15 mouse cellular contexts compared by ENCODE assay signal in genomic region chr2:166330364-166330763, GRCm38 (mm10).
DNase-seq lines count a peak whose midpoint lies in the region; ATAC-seq and TF ChIP-seq lines count a peak whose summit lies in the region.
"Had no signal": no experiment of that assay in that cellular context is flagged by ENCODE, and none has a peak within 500 bp of the region (broad histone marks: within the 10 kb centered on the region; RNA-seq: fewer than 3 reads in every experiment).

No protein-coding gene starts in this region.

- no peak for ATAC-seq in hindbrain, embryonic 13.5 days (ENCODE audit: low FRiP score)
- ATAC-seq in limb, embryonic 12.5 days (ENCODE audit: insufficient number of reproducible peaks, insufficient read depth, low FRiP score, low TSS enrichment, low read depth) = no peak
- ATAC-seq in forebrain, postnatal 0 days = no peak
- ATAC-seq: CD4-positive, CD25-positive, alpha-beta regulatory T cell, adult 4 months had no signal

- H3K9me3 ChIP-seq in hindbrain, embryonic 13.5 days = no peaks in the 10 kb centered on the region
- no peaks in the 10 kb centered on the region for H3K9me3 ChIP-seq in limb, embryonic 12.5 days
- H3K9me3 ChIP-seq in forebrain, postnatal 0 days (ENCODE audit: low read length) = no peaks in the 10 kb centered on the region
- H3K9me3 ChIP-seq: megakaryocyte, embryonic 14.5 days had no signal

- H3K4me2 ChIP-seq in hindbrain, embryonic 13.5 days = no peak overlapping the region
- H3K4me2 ChIP-seq in limb, embryonic 12.5 days = no peak overlapping the region
- H3K4me2 ChIP-seq in forebrain, postnatal 0 days (ENCODE audit: low read depth) = no peak overlapping the region
- H3K4me2 ChIP-seq: heart, embryonic 11.5 days had no signal

- H3K27ac ChIP-seq in hindbrain, embryonic 13.5 days = peak overlapping the region; percentile 40; the same call in 1 of the 2 replicates
- H3K27ac ChIP-seq in limb, embryonic 12.5 days = 0 out of 2 replicates have a peak overlapping the region, but pooled peaks have one; percentile 12
- no peak overlapping the region for H3K27ac ChIP-seq in forebrain, postnatal 0 days (ENCODE audit: low read depth, low read length)

- no peak overlapping the region for H3K9ac ChIP-seq in hindbrain, embryonic 13.5 days
- no peak overlapping the region for H3K9ac ChIP-seq in limb, embryonic 12.5 days (replicated peaks)
- H3K9ac ChIP-seq in forebrain, postnatal 0 days = no peak overlapping the region

- peak; percentile 29 for DNase-seq in kidney, adult 11 months
- DNase-seq in kidney, adult 8-10 months = no peak
- DNase-seq in splenic B cell, adult 2 months (ENCODE audit: low read depth, low spot score) = peak; percentile 6
- DNase-seq in forebrain, postnatal 0 days = no peak
- DNase-seq in lung, postnatal 36 days = no peak
- no peak for DNase-seq in heart, adult 18-20 months
- DNase-seq: cerebellum, adult 9-10 months; lung, adult 18-20 months; right cerebral cortex, postnatal 14 days; thymus, postnatal 4 days had no signal

- H3K4me1 ChIP-seq in hindbrain, embryonic 13.5 days (replicated peaks) = peaks cover 27% of the 10 kb centered on the region
- H3K4me1 ChIP-seq in limb, embryonic 12.5 days (replicated peaks) = peaks cover 61% of the 10 kb centered on the region
- no peaks in the 10 kb centered on the region for H3K4me1 ChIP-seq in forebrain, postnatal 0 days (ENCODE audit: insufficient read depth)
- H3K4me1 ChIP-seq: megakaryocyte, embryonic 14.5 days had no signal

- 37% methylated on average over 6 of the region's 6 CpGs for WGBS in hindbrain, embryonic 13.5 days
- WGBS in limb, embryonic 12.5 days = 17% methylated on average over 6 of the region's 6 CpGs
- 73% methylated on average over 6 of the region's 6 CpGs for WGBS in forebrain, postnatal 0 days

- no peak for TF ChIP-seq CTCF in forebrain, postnatal 0 days (IDR thresholded peaks at IDR 0.05; ENCODE audit: low read depth)

- H3K4me3 ChIP-seq in hindbrain, embryonic 13.5 days = no peak overlapping the region
- no peak overlapping the region for H3K4me3 ChIP-seq in limb, embryonic 12.5 days (replicated peaks)
- H3K4me3 ChIP-seq in forebrain, postnatal 0 days (ENCODE audit: low read depth, low read length) = no peak overlapping the region
- H3K4me3 ChIP-seq: megakaryocyte, embryonic 14.5 days had no signal

- peaks cover 43% of the 10 kb centered on the region for H3K27me3 ChIP-seq in hindbrain, embryonic 13.5 days
- H3K27me3 ChIP-seq in limb, embryonic 12.5 days = no peaks in the 10 kb centered on the region
- H3K27me3 ChIP-seq in splenic B cell, adult 2 months (ENCODE audit: control insufficient read depth, insufficient read depth, low read length, poor library complexity, severe bottlenecking) = no peaks in the 10 kb centered on the region
- H3K27me3 ChIP-seq in forebrain, postnatal 0 days (ENCODE audit: insufficient read depth, low read length) = no peaks in the 10 kb centered on the region

- H3K36me3 ChIP-seq in hindbrain, embryonic 13.5 days = no peaks in the 10 kb centered on the region
- H3K36me3 ChIP-seq in limb, embryonic 12.5 days = no peaks in the 10 kb centered on the region
- no peaks in the 10 kb centered on the region for H3K36me3 ChIP-seq in splenic B cell, adult 2 months (ENCODE audit: control insufficient read depth, insufficient read depth, low read length, poor library complexity, severe bottlenecking)
- H3K36me3 ChIP-seq in forebrain, postnatal 0 days (ENCODE audit: insufficient read depth) = no peaks in the 10 kb centered on the region

Comparison
In these comparisons a context has a peak if more than half of its experiments do, and no peak if none do; other contexts are left out.
1. DNase-seq: peak in kidney, adult 11 months (single experiment) and splenic B cell, adult 2 months (single experiment); none in kidney, adult 8-10 months (0 of 2), forebrain, postnatal 0 days (single experiment), lung, postnatal 36 days (single experiment) and heart, adult 18-20 months (0 of 2).